Mouse (Mus musculus) bone marrow macrophage, adult 2 months (primary cell): Measurements from ENCODE around the gene Cobll1.

Experiments used
- CTCF ChIP-seq: IDR thresholded peaks from 2 replicates; pipeline ENCODE4 v1.5.1; 2012; ENCODE audit warnings: low read depth, mild to moderate bottlenecking, low read length, moderate library complexity
- POLR2A ChIP-seq: IDR thresholded peaks from 2 replicates; pipeline ENCODE4 v1.6.1; 2012; ENCODE audit warnings: mild to moderate bottlenecking, low read depth, low read length, borderline replicate concordance

- no peak for TF ChIP-seq CTCF
- TF ChIP-seq POLR2A = no peak
These were observed 11.4 kb upstream of the Cobll1 start for GRCm38 (mm10) chr2:65250589-65251104.
